Mouse (Mus musculus): ENCODE measurements around the gene Fads6. TPM values are rescaled to one million over a fixed set of nuclear protein-coding genes. Genes with fewer than 3 reads are reported as not detected.

Gene Fads6
- total and polyA plus RNA-seq, 3 experiments: 3.3 to 6.6 TPM; not detected in 1

- Histone ChIP-seq H3K27ac (ENCODE audit: control insufficient read depth, low read depth, low read length) (peak overlapping the region; percentile 8; the same call in 1 of the 2 replicates), H3K4me3 (ENCODE audit: control insufficient read depth in 1 of 2, insufficient read depth in 1 of 2, low read depth in 2 of 2, low read length in 2 of 2) (no peak overlapping the region; a peak in 1 of 4 replicates)
These were observed 17.7 kb downstream of the Fads6 start for GRCm38 (mm10) chr11:115279726-115280125.

GRCm38 (mm10) chr11:115278176-115278575 lies 19.3 kb downstream of the Fads6 start:
- Histone ChIP-seq H3K79me2 (ENCODE audit: control insufficient read depth, insufficient read depth, low read length, poor library complexity) (peaks cover 6% of the 10 kb centered on the region; the same call in 1 of the 2 replicates), H3K9ac (ENCODE audit: control insufficient read depth, low read depth, low read length, poor library complexity, severe bottlenecking) (peak overlapping the region; percentile 30), H3K9me3 (replicated peaks; ENCODE audit: insufficient read depth, low read length) (no peaks in the 10 kb centered on the region), H3K4me3 (ENCODE audit: control insufficient read depth in 1 of 2, insufficient read depth in 1 of 2, low read depth in 2 of 2, low read length in 2 of 2) (peak overlapping the region; percentile 22 to 87), H3K4me1 (ENCODE audit: control insufficient read depth in 1 of 2, insufficient read depth in 2 of 2, low read length in 2 of 2) (peaks cover 10 to 26% of the 10 kb centered on the region in 2 experiments), H3K36me3 (ENCODE audit: control insufficient read depth in 1 of 2, insufficient read depth in 2 of 2, low read length in 2 of 2) (peaks cover 0 to 20% of the 10 kb centered on the region in 2 experiments; a peak in 2 of 4 replicates), H3K27me3 (ENCODE audit: control insufficient read depth in 1 of 2, insufficient read depth in 2 of 2, low read length in 2 of 2) (no peaks in the 10 kb centered on the region), H3K27ac (ENCODE audit: control insufficient read depth, low read depth, low read length) (no peak overlapping the region)
- DNase-seq (ENCODE audit: low read depth, low spot score): no peak
- TF ChIP-seq UBTF (IDR thresholded peaks at IDR 0.05; ENCODE audit: borderline replicate concordance, insufficient read depth, low read depth, low read length) (no peak), ZNF384 (IDR thresholded peaks at IDR 0.05; ENCODE audit: low read depth, low read length) (no peak), MEF2A (IDR thresholded peaks at IDR 0.05; ENCODE audit: extremely low read depth, insufficient replicate concordance, low read depth, low read length, poor library complexity, severe bottlenecking) (no peak), MAFK (IDR thresholded peaks at IDR 0.05; ENCODE audit: borderline replicate concordance, low read depth, low read length) (no peak), MYB (IDR thresholded peaks at IDR 0.05; ENCODE audit: low read depth, low read length) (no peak), POLR2AphosphoS2 (IDR thresholded peaks at IDR 0.05; ENCODE audit: low read length) (no peak), RAD21 (IDR thresholded peaks at IDR 0.05; ENCODE audit: low read depth, low read length) (no peak), TCF12 (IDR thresholded peaks at IDR 0.05; ENCODE audit: low read depth, low read length) (no peak), TAL1 (IDR thresholded peaks at IDR 0.05; ENCODE audit: low read length) (no peak), SMC3 (IDR thresholded peaks at IDR 0.05; ENCODE audit: low read depth, low read length) (no peak), NELFE (IDR thresholded peaks at IDR 0.05; ENCODE audit: low read depth, low read length) (no peak), MAX (IDR thresholded peaks at IDR 0.05; ENCODE audit: low read length) (no peak), HCFC1 (IDR thresholded peaks at IDR 0.05; ENCODE audit: low read depth, low read length) (no peak), ETS1 (IDR thresholded peaks at IDR 0.05; ENCODE audit: low read depth, low read length) (no peak), SIN3A (IDR thresholded peaks at IDR 0.05; ENCODE audit: low read length) (no peak), MYC (IDR thresholded peaks at IDR 0.05; ENCODE audit: low read depth, low read length) (no peak)

More at GRCm38 (mm10) chr11:115279726-115280125, 17.7 kb downstream of the Fads6 start:
- Histone ChIP-seq H3K27me3 (ENCODE audit: control insufficient read depth in 1 of 2, insufficient read depth in 2 of 2, low read length in 2 of 2) (no peaks in the 10 kb centered on the region), H3K9me3 (replicated peaks; ENCODE audit: insufficient read depth, low read length) (no peaks in the 10 kb centered on the region), H3K9ac (ENCODE audit: control insufficient read depth, low read depth, low read length, poor library complexity, severe bottlenecking) (0 out of 2 replicates have a peak overlapping the region, but pooled peaks have one; percentile 1), H3K79me2 (ENCODE audit: control insufficient read depth, insufficient read depth, low read length, poor library complexity) (peaks cover 6% of the 10 kb centered on the region; the same call in 1 of the 2 replicates), H3K36me3 (ENCODE audit: control insufficient read depth in 1 of 2, insufficient read depth in 2 of 2, low read length in 2 of 2) (peaks cover 0 to 20% of the 10 kb centered on the region in 2 experiments; a peak in 2 of 4 replicates), H3K4me1 (ENCODE audit: control insufficient read depth in 1 of 2, insufficient read depth in 2 of 2, low read length in 2 of 2) (peaks cover 10 to 26% of the 10 kb centered on the region in 2 experiments)
- peak; percentile 95 for DNase-seq (ENCODE audit: low read depth, low spot score)
- TF ChIP-seq POLR2A (IDR thresholded peaks at IDR 0.05; ENCODE audit: control insufficient read depth in 1 of 2, insufficient read depth in 1 of 2, low read depth in 1 of 2, low read length in 2 of 2, poor library complexity in 1 of 2) (peak in 1 of 2 experiments; percentile 67; a peak in 1 of 4 replicates), ZKSCAN1 (IDR thresholded peaks at IDR 0.05; ENCODE audit: low read depth, low read length) (no peak), SIN3A (IDR thresholded peaks at IDR 0.05; ENCODE audit: low read length) (peak; percentile 80), MAX (IDR thresholded peaks at IDR 0.05; ENCODE audit: low read length) (0 out of 2 replicates have a peak, but pooled peaks have one; percentile 21), RCOR1 (IDR thresholded peaks at IDR 0.05; ENCODE audit: low read depth, low read length) (no peak), JUND (IDR thresholded peaks at IDR 0.05; ENCODE audit: low read depth, low read length) (no peak), MEF2A (IDR thresholded peaks at IDR 0.05; ENCODE audit: extremely low read depth, insufficient replicate concordance, low read depth, low read length, poor library complexity, severe bottlenecking) (no peak), POLR2AphosphoS5 (IDR thresholded peaks at IDR 0.05; ENCODE audit: borderline replicate concordance, low read depth, low read length) (no peak), ZC3H11A (IDR thresholded peaks at IDR 0.05; ENCODE audit: low read depth, low read length) (no peak), MYB (IDR thresholded peaks at IDR 0.05; ENCODE audit: low read depth, low read length) (no peak), ZMIZ1 (IDR thresholded peaks at IDR 0.05; ENCODE audit: low read depth, low read length) (peak; percentile 31; the same call in 1 of the 2 replicates), MAFK (IDR thresholded peaks at IDR 0.05; ENCODE audit: borderline replicate concordance, low read depth, low read length) (no peak), ETS1 (IDR thresholded peaks at IDR 0.05; ENCODE audit: low read depth, low read length) (peak; percentile 74; the same call in 1 of the 2 replicates), UBTF (IDR thresholded peaks at IDR 0.05; ENCODE audit: borderline replicate concordance, insufficient read depth, low read depth, low read length) (no peak), ZNF384 (IDR thresholded peaks at IDR 0.05; ENCODE audit: low read depth, low read length) (peak; percentile 73), USF2 (IDR thresholded peaks at IDR 0.05; ENCODE audit: borderline replicate concordance in 1 of 2, insufficient read depth in 1 of 2, low read depth in 1 of 2, low read length in 2 of 2) (no peak), GATA1 (IDR thresholded peaks at IDR 0.05; ENCODE audit: low read depth, low read length) (peak; percentile 34; the same call in 1 of the 2 replicates), SMC3 (IDR thresholded peaks at IDR 0.05; ENCODE audit: low read depth, low read length) (no peak), EP300 (IDR thresholded peaks at IDR 0.05; ENCODE audit: low read depth in 1 of 2, low read length in 2 of 2) (0 out of 4 replicates have a peak, but pooled peaks of 1 of the 2 experiments have one; percentile 36), HCFC1 (IDR thresholded peaks at IDR 0.05; ENCODE audit: low read depth, low read length) (peak; percentile 71), CTCF (IDR thresholded peaks at IDR 0.05 in 2 of 3, conservative IDR thresholded peaks at IDR 0.05 in 1 of 3; ENCODE audit: control insufficient read depth in 1 of 3, insufficient read depth in 1 of 3, low read depth in 2 of 3, low read length in 3 of 3, poor library complexity in 1 of 3, severe bottlenecking in 1 of 3) (0 out of 6 replicates have a peak, but pooled peaks of 2 of the 3 experiments have one; percentile 7 to 9), MXI1 (IDR thresholded peaks at IDR 0.05; ENCODE audit: low read depth, low read length) (peak; percentile 53; the same call in 1 of the 2 replicates), KAT2A (conservative IDR thresholded peaks at IDR 0.05; ENCODE audit: low read depth, low read length) (no peak), CHD1 (IDR thresholded peaks at IDR 0.05; ENCODE audit: low read depth, low read length) (no peak), TBP (IDR thresholded peaks at IDR 0.05; ENCODE audit: low read depth, low read length) (peak; percentile 82), NRF1 (IDR thresholded peaks at IDR 0.05; ENCODE audit: insufficient read depth, low read depth, low read length, poor library complexity, severe bottlenecking) (no peak), USF1 (IDR thresholded peaks at IDR 0.05; ENCODE audit: low read depth, low read length) (no peak), MAZ (IDR thresholded peaks at IDR 0.05; ENCODE audit: low read depth, low read length) (0 out of 2 replicates have a peak, but pooled peaks have one; percentile 28), ELF1 (IDR thresholded peaks at IDR 0.05; ENCODE audit: low read depth, low read length) (peak; percentile 77), POLR2AphosphoS2 (IDR thresholded peaks at IDR 0.05; ENCODE audit: low read length) (0 out of 2 replicates have a peak, but pooled peaks have one; percentile 41), MYC (IDR thresholded peaks at IDR 0.05; ENCODE audit: low read depth, low read length) (peak; percentile 75), BHLHE40 (IDR thresholded peaks at IDR 0.05; ENCODE audit: borderline replicate concordance, low read depth, low read length) (peak; percentile 36; the same call in 1 of the 2 replicates), TAL1 (IDR thresholded peaks at IDR 0.05; ENCODE audit: low read length) (no peak), TCF12 (IDR thresholded peaks at IDR 0.05; ENCODE audit: low read depth, low read length) (peak; percentile 22; the same call in 1 of the 2 replicates), NELFE (IDR thresholded peaks at IDR 0.05; ENCODE audit: low read depth, low read length) (no peak; the same call in 1 of the 2 replicates), RAD21 (IDR thresholded peaks at IDR 0.05; ENCODE audit: low read depth, low read length) (no peak)
